Mouse (Mus musculus) E14TG2a.4 (cell line): ENCODE measurements around the gene Thbs2.

ENCODE experiments used
- CTCF ChIP-seq: conservative IDR thresholded peaks from 2 replicates; pipeline ENCODE4 v1.5.1; 2014; ENCODE audit warnings: low read length
- NANOG ChIP-seq: IDR thresholded peaks from 2 replicates; pipeline ENCODE4 v1.6.1; 2014; ENCODE audit warnings: borderline replicate concordance, low read length, mixed read lengths
- POU5F1 ChIP-seq: IDR thresholded peaks from 2 replicates; pipeline ENCODE4 v1.6.1; 2014; ENCODE audit warnings: low read length, borderline replicate concordance

DNA sequence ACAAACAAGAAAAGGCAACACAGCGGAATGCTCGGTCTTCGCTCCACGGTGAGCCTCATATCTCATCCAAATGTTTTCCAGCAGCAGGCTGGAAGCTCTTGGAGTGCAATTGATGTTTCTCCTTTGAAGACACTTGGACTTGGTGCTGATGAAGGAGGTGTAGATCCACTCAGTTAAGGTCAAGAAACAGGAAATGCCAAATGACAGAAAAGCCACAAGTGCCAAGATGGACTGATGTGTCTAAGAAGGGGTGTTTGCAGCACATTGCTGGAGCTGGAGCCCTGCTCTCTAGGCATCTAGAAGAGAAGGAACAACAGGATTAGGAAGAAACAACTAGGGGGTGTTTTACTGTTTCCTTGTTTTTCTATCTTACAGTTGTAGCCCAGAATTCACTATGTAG, 26.8 kb downstream of the Thbs2 start:
- TF ChIP-seq CTCF (no peak), POU5F1 (no peak), NANOG (no peak)
